Mouse (Mus musculus) embryonic facial prominence, embryonic 10.5 days (tissue): ENCODE measurements around the gene Tshr. TPM values are rescaled to one million over a fixed set of nuclear protein-coding genes. Genes with fewer than 3 reads are reported as not detected.
"Not testable (repeated sequence)": the region's sequence is repeated elsewhere in the genome, so short reads cannot be mapped to it uniquely, and the experiment has no call there.

Experiments used
- DNase-seq: peaks from one replicate; pipeline ENCODE4 v3.0.0-alpha.2; 2017; ENCODE audit warnings: low spot score
- H3K27ac ChIP-seq: fragments of 300-500 bp; sonication (generic); replicated peaks from 2 replicates; pipeline ENCODE4 v1.5.1; 2016; ENCODE audit warnings: mild to moderate bottlenecking
- H3K27me3 ChIP-seq: fragments of 300-500 bp; sonication (generic); replicated peaks from 2 replicates; pipeline ENCODE4 v1.6.1; 2016; ENCODE audit warnings: low read depth, mild to moderate bottlenecking; ENCODE audit not compliant: poor library complexity, severe bottlenecking
- H3K36me3 ChIP-seq: fragments of 300-500 bp; sonication (generic); replicated peaks from 2 replicates; pipeline ENCODE4 v1.6.1; 2016; ENCODE audit warnings: mild to moderate bottlenecking, moderate library complexity
- H3K4me1 ChIP-seq: fragments of 300-500 bp; sonication (generic); 2 replicates; pipeline ENCODE4 v1.6.1; 2016
- H3K4me3 ChIP-seq: fragments of 300-500 bp; sonication (generic); 2 replicates; pipeline ENCODE4 v1.5.1; 2016; ENCODE audit warnings: mild to moderate bottlenecking, moderate library complexity
- H3K9me3 ChIP-seq: fragments of 300-500 bp; sonication (generic); 2 replicates; pipeline ENCODE4 v1.6.1; 2016; ENCODE audit warnings: mild to moderate bottlenecking
- WGBS: fragments of 180-500 bp; shearing (Covaris S2); methylation state at CpG from one replicate; pipeline ENCODE4 v1.1.7; 2016; 5-methylcytosine and 5-hydroxymethylcytosine counted together
- polyA plus RNA-seq: library from polyadenylated mRNA; unstranded; fragments of >200 nt; fragmentation: Nextera tagmentation; extraction: Ambion mirVana; gene quantifications from 2 replicates; pipeline ENCODE4 v1.2.1, GENCODE M21; 2016

Gene Tshr
- polyA plus RNA-seq, 1 experiment from 2014 or later = 0.39 TPM

GRCm38 (mm10) chr12:91582362-91583002 is 198.1 kb downstream of the Tshr start:
- Histone ChIP-seq H3K4me1 (peaks cover 7% of the 10 kb centered on the region), H3K27me3 (no peaks in the 10 kb centered on the region), H3K36me3 (peaks cover 90% of the 10 kb centered on the region), H3K27ac (no peak overlapping the region), H3K9me3 (no peaks in the 10 kb centered on the region), H3K4me3 (no peak overlapping the region)
- no peak for DNase-seq
- 84% methylated on average over 6 of the region's 6 CpGs for WGBS

- Histone ChIP-seq H3K27me3 (no peaks in the 10 kb centered on the region), H3K9me3 (no peaks in the 10 kb centered on the region), H3K27ac (no peak overlapping the region), H3K36me3 (peaks cover 80% of the 10 kb centered on the region), H3K4me3 (no peak overlapping the region), H3K4me1 (peaks cover 7% of the 10 kb centered on the region)
- DNase-seq = no peak
- WGBS = 88% methylated on average over 6 of the region's 6 CpGs
These were observed 199.0 kb downstream of the Tshr start for GRCm38 (mm10) chr12:91583409-91583808.

GRCm38 (mm10) chr12:91585206-91585605 is 200.8 kb downstream of the Tshr start:
- Histone ChIP-seq H3K27me3 (no peaks in the 10 kb centered on the region), H3K27ac (no peak overlapping the region), H3K36me3 (peaks cover 63% of the 10 kb centered on the region), H3K9me3 (no peaks in the 10 kb centered on the region), H3K4me3 (no peak overlapping the region), H3K4me1 (peaks cover 7% of the 10 kb centered on the region)
- DNase-seq = no peak
- 92% methylated on average over 3 of the region's 3 CpGs for WGBS

GRCm38 (mm10) chr12:91585815-91586214 is 201.5 kb downstream of the Tshr start:
- not testable (repeated sequence) for H3K9me3 ChIP-seq, H3K27ac ChIP-seq, H3K27me3 ChIP-seq, H3K4me3 ChIP-seq, DNase-seq, H3K4me1 ChIP-seq
- WGBS = 94% methylated on average over 4 of the region's 4 CpGs
- H3K36me3 ChIP-seq = peaks cover 57% of the 10 kb centered on the region

GRCm38 (mm10) chr12:91587077-91587476 is 202.7 kb downstream of the Tshr start:
- peaks cover 14% of the 10 kb centered on the region for H3K4me1 ChIP-seq
- H3K4me3 ChIP-seq = peak overlapping the region; percentile 91
- peaks cover 44% of the 10 kb centered on the region for H3K36me3 ChIP-seq
- no peaks in the 10 kb centered on the region for H3K27me3 ChIP-seq
- no peaks in the 10 kb centered on the region for H3K9me3 ChIP-seq
- WGBS = 63% methylated on average over 3 of the region's 3 CpGs
- H3K27ac ChIP-seq = no peak overlapping the region
- no peak for DNase-seq

GRCm38 (mm10) chr12:91587491-91588033 is 203.2 kb downstream of the Tshr start:
- no peaks in the 10 kb centered on the region for H3K27me3 ChIP-seq
- H3K4me1 ChIP-seq = peaks cover 14% of the 10 kb centered on the region
- peaks cover 40% of the 10 kb centered on the region for H3K36me3 ChIP-seq
- peak overlapping the region; percentile 100 for H3K27ac ChIP-seq
- no peak for DNase-seq
- 25% methylated on average over 5 of the region's 5 CpGs for WGBS
- H3K9me3 ChIP-seq = no peaks in the 10 kb centered on the region
- peak overlapping the region; percentile 91 for H3K4me3 ChIP-seq

- WGBS = under 1% methylated on average over 32 of the region's 32 CpGs
- peak overlapping the region; percentile 91 for H3K4me3 ChIP-seq
- peaks cover 14% of the 10 kb centered on the region for H3K4me1 ChIP-seq
- H3K9me3 ChIP-seq = no peaks in the 10 kb centered on the region
- peak; percentile 91 for DNase-seq
- peaks cover 33% of the 10 kb centered on the region for H3K36me3 ChIP-seq
- peak overlapping the region; percentile 100 for H3K27ac ChIP-seq
- H3K27me3 ChIP-seq = no peaks in the 10 kb centered on the region
These were observed 203.9 kb downstream of the Tshr start for GRCm38 (mm10) chr12:91588176-91588669.

GRCm38 (mm10) chr12:91588670-91589541 is 204.5 kb downstream of the Tshr start:
- H3K27me3 ChIP-seq = no peaks in the 10 kb centered on the region
- under 1% methylated on average over 71 of the region's 83 CpGs for WGBS
- peak overlapping the region; percentile 100 for H3K27ac ChIP-seq
- H3K4me3 ChIP-seq = peak overlapping the region; percentile 91
- peaks cover 14% of the 10 kb centered on the region for H3K4me1 ChIP-seq
- DNase-seq = peak; percentile 48
- no peaks in the 10 kb centered on the region for H3K9me3 ChIP-seq
- H3K36me3 ChIP-seq = peaks cover 26% of the 10 kb centered on the region

GRCm38 (mm10) chr12:91589542-91589846 is 205.1 kb downstream of the Tshr start:
- Histone ChIP-seq H3K27ac (peak overlapping the region; percentile 100), H3K4me1 (peaks cover 14% of the 10 kb centered on the region), H3K27me3 (no peaks in the 10 kb centered on the region), H3K36me3 (peaks cover 20% of the 10 kb centered on the region), H3K9me3 (no peaks in the 10 kb centered on the region), H3K4me3 (peak overlapping the region; percentile 91)
- DNase-seq = no peak
- WGBS = 0% methylated on average over 11 of the region's 11 CpGs

GRCm38 (mm10) chr12:91589847-91590690 is 205.7 kb downstream of the Tshr start, which contains the start of gene Gtf2a1:
Gtf2a1 (minus strand) TSS chr12:91590487.
- H3K4me3 ChIP-seq = peak within 1 kb of the TSS; percentile 91
- peak; percentile 98 for DNase-seq
- H3K27me3 ChIP-seq = no peaks in the 10 kb centered on the region
- H3K4me1 ChIP-seq = peaks cover 14% of the 10 kb centered on the region
- under 1% methylated on average over 72 of the region's 99 CpGs for WGBS
- peak within 1 kb of the TSS; percentile 100 for H3K27ac ChIP-seq
- H3K36me3 ChIP-seq = peaks cover 15% of the 10 kb centered on the region
- H3K9me3 ChIP-seq = no peaks in the 10 kb centered on the region

- no peaks in the 10 kb centered on the region for H3K27me3 ChIP-seq
- peaks cover 8% of the 10 kb centered on the region for H3K36me3 ChIP-seq
- H3K9me3 ChIP-seq = no peaks in the 10 kb centered on the region
- H3K4me3 ChIP-seq = peak overlapping the region; percentile 91
- peaks cover 14% of the 10 kb centered on the region for H3K4me1 ChIP-seq
- WGBS = 31% methylated on average over 6 of the region's 6 CpGs
- DNase-seq = peak; percentile 30
- peak overlapping the region; percentile 100 for H3K27ac ChIP-seq
These were observed 206.4 kb downstream of the Tshr start for GRCm38 (mm10) chr12:91590716-91591115.

GRCm38 (mm10) chr12:91591191-91591590 is 206.8 kb downstream of the Tshr start:
- 85% methylated on average over 1 of the region's 1 CpGs for WGBS
- peak overlapping the region; percentile 91 for H3K4me3 ChIP-seq
- peaks cover 14% of the 10 kb centered on the region for H3K4me1 ChIP-seq
- H3K36me3 ChIP-seq = peaks cover 3% of the 10 kb centered on the region
- DNase-seq = no peak
- no peaks in the 10 kb centered on the region for H3K9me3 ChIP-seq
- H3K27me3 ChIP-seq = no peaks in the 10 kb centered on the region
- peak overlapping the region; percentile 100 for H3K27ac ChIP-seq
